In the genomic region with DNA sequence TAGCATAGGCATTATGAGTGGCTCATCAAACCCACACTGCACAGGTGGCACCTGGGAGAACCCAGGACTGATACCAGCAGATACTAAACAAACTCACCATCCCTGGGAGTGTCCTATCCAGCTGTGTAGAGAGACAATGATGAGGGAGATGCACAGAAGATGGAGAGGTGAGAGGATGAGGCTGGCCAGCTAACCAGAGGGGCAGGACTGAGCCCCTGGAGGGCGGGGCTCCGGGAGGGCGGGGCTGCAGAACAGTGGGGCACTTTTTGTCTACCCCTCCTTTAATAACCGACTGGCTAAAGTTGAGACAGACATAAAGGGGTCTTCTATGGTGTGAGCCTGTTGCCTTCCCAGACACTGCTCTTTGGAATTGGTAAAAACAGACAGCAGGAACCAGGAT, we compare ENCODE assay signal across 33 mouse cellular contexts. TPM values are rescaled to one million over a fixed set of nuclear protein-coding genes. Genes with fewer than 3 reads are reported as not detected.
DNase-seq lines count a peak whose midpoint lies in the region; ATAC-seq and TF ChIP-seq lines count a peak whose summit lies in the region.
"Had no signal": no experiment of that assay in that cellular context is flagged by ENCODE, and none has a peak within 500 bp of the region (broad histone marks: within the 10 kb centered on the region; RNA-seq: fewer than 3 reads in every experiment).

No protein-coding gene starts in this region.

- no peak overlapping the region for H3K4me3 ChIP-seq in forebrain, embryonic 11.5 days (ENCODE audit: low read depth, low read length)
- H3K4me3 ChIP-seq in forebrain, postnatal 0 days (ENCODE audit: low read depth, low read length): no peak overlapping the region
- H3K4me3 ChIP-seq in kidney, embryonic 15.5 days (replicated peaks): no peak overlapping the region
- peak overlapping the region; percentile 44 for H3K4me3 ChIP-seq in liver, embryonic 12.5 days
- no peak overlapping the region for H3K4me3 ChIP-seq in liver, postnatal 0 days (ENCODE audit: low read depth, low read length)
- no peak overlapping the region for H3K4me3 ChIP-seq in midbrain, postnatal 0 days (ENCODE audit: low read depth, low read length)
- H3K4me3 ChIP-seq: embryonic facial prominence, embryonic 13.5 days; forebrain, embryonic 13.5 days; left cerebral cortex, adult 2 months; limb, embryonic 12.5 days; megakaryocyte, embryonic 14.5 days; midbrain, embryonic 12.5 days had no signal

- no peak overlapping the region for H3K9ac ChIP-seq in forebrain, embryonic 11.5 days (ENCODE audit: low read length)
- H3K9ac ChIP-seq in forebrain, postnatal 0 days: no peak overlapping the region
- H3K9ac ChIP-seq in kidney, embryonic 15.5 days: no peak overlapping the region
- H3K9ac ChIP-seq in liver, embryonic 12.5 days: peak overlapping the region; percentile 53
- H3K9ac ChIP-seq in liver, postnatal 0 days (replicated peaks): no peak overlapping the region
- H3K9ac ChIP-seq in midbrain, postnatal 0 days (replicated peaks; ENCODE audit: low read length, poor library complexity, severe bottlenecking): no peak overlapping the region
- H3K9ac ChIP-seq: embryonic facial prominence, embryonic 13.5 days; forebrain, embryonic 13.5 days; hindbrain, embryonic 14.5 days; limb, embryonic 12.5 days; midbrain, embryonic 12.5 days had no signal

- WGBS in forebrain, embryonic 11.5 days: 70% methylated on average over 4 of the region's 4 CpGs
- WGBS in forebrain, postnatal 0 days: 78% methylated on average over 4 of the region's 4 CpGs
- 74% methylated on average over 4 of the region's 4 CpGs for WGBS in kidney, embryonic 15.5 days
- 51% methylated on average over 4 of the region's 4 CpGs for WGBS in liver, embryonic 12.5 days (ENCODE audit: insufficient replicate concordance)
- WGBS in liver, postnatal 0 days (ENCODE audit: insufficient replicate concordance): 62% methylated on average over 4 of the region's 4 CpGs
- WGBS in midbrain, postnatal 0 days: 76% methylated on average over 4 of the region's 4 CpGs

- no peaks in the 10 kb centered on the region for H3K36me3 ChIP-seq in forebrain, embryonic 11.5 days (ENCODE audit: control insufficient read depth, insufficient read depth, low read length)
- H3K36me3 ChIP-seq in forebrain, postnatal 0 days (ENCODE audit: insufficient read depth): no peaks in the 10 kb centered on the region
- H3K36me3 ChIP-seq in kidney, embryonic 15.5 days: no peaks in the 10 kb centered on the region
- H3K36me3 ChIP-seq in liver, embryonic 12.5 days: no peaks in the 10 kb centered on the region
- no peaks in the 10 kb centered on the region for H3K36me3 ChIP-seq in liver, postnatal 0 days (replicated peaks; ENCODE audit: insufficient read depth, low read length)
- H3K36me3 ChIP-seq in midbrain, postnatal 0 days (ENCODE audit: insufficient read depth, low read length): no peaks in the 10 kb centered on the region
- H3K36me3 ChIP-seq: embryonic facial prominence, embryonic 13.5 days; G1E; limb, embryonic 12.5 days; midbrain, embryonic 12.5 days had no signal

- TF ChIP-seq EP300 in liver, postnatal 0 days (IDR thresholded peaks at IDR 0.05; ENCODE audit: low read depth): no peak

- H3K4me2 ChIP-seq in forebrain, embryonic 11.5 days (ENCODE audit: low read depth, low read length, severe bottlenecking): no peak overlapping the region
- no peak overlapping the region for H3K4me2 ChIP-seq in forebrain, postnatal 0 days (ENCODE audit: low read depth)
- H3K4me2 ChIP-seq in kidney, embryonic 15.5 days: no peak overlapping the region
- H3K4me2 ChIP-seq in liver, embryonic 12.5 days: peak overlapping the region; percentile 64
- no peak overlapping the region for H3K4me2 ChIP-seq in liver, postnatal 0 days (ENCODE audit: low read depth, low read length)
- H3K4me2 ChIP-seq in midbrain, postnatal 0 days (ENCODE audit: low read depth, low read length, poor library complexity, severe bottlenecking): no peak overlapping the region
- H3K4me2 ChIP-seq: embryonic facial prominence, embryonic 13.5 days; forebrain, embryonic 13.5 days; hindbrain, embryonic 14.5 days; limb, embryonic 12.5 days; midbrain, embryonic 12.5 days had no signal

- 0 out of 2 replicates have a peak, but pooled peaks have one; percentile 44 for ATAC-seq in forebrain, embryonic 11.5 days (replicated peaks; ENCODE audit: low FRiP score)
- no peak for ATAC-seq in forebrain, postnatal 0 days
- ATAC-seq in kidney, embryonic 15.5 days (replicated peaks; ENCODE audit: low FRiP score): 0 out of 2 replicates have a peak, but pooled peaks have one; percentile 36
- ATAC-seq in liver, embryonic 12.5 days: peak; percentile 50
- ATAC-seq in liver, postnatal 0 days: no peak
- no peak for ATAC-seq in midbrain, postnatal 0 days (ENCODE audit: low FRiP score)
- ATAC-seq: forebrain, embryonic 13.5 days; intestine, postnatal 0 days; lung, postnatal 0 days had no signal

- no peaks in the 10 kb centered on the region for H3K9me3 ChIP-seq in forebrain, embryonic 11.5 days (ENCODE audit: control insufficient read depth, low read length)
- no peaks in the 10 kb centered on the region for H3K9me3 ChIP-seq in forebrain, postnatal 0 days (ENCODE audit: low read length)
- H3K9me3 ChIP-seq in kidney, embryonic 15.5 days (replicated peaks): no peaks in the 10 kb centered on the region
- H3K9me3 ChIP-seq in liver, embryonic 12.5 days (replicated peaks): no peaks in the 10 kb centered on the region
- H3K9me3 ChIP-seq in liver, postnatal 0 days (ENCODE audit: low read length): no peaks in the 10 kb centered on the region
- no peaks in the 10 kb centered on the region for H3K9me3 ChIP-seq in midbrain, postnatal 0 days (ENCODE audit: low read length)
- H3K9me3 ChIP-seq: embryonic facial prominence, embryonic 13.5 days; forebrain, embryonic 13.5 days; limb, embryonic 12.5 days; midbrain, embryonic 12.5 days had no signal

- H3K27me3 ChIP-seq in forebrain, embryonic 11.5 days (ENCODE audit: control insufficient read depth, insufficient read depth, low read length): no peaks in the 10 kb centered on the region
- no peaks in the 10 kb centered on the region for H3K27me3 ChIP-seq in forebrain, postnatal 0 days (ENCODE audit: insufficient read depth, low read length)
- no peaks in the 10 kb centered on the region for H3K27me3 ChIP-seq in kidney, embryonic 15.5 days
- H3K27me3 ChIP-seq in liver, embryonic 12.5 days (replicated peaks): peaks cover 3% of the 10 kb centered on the region; the same call in 1 of the 2 replicates
- no peaks in the 10 kb centered on the region for H3K27me3 ChIP-seq in liver, postnatal 0 days (ENCODE audit: insufficient read depth, low read length)
- H3K27me3 ChIP-seq in midbrain, postnatal 0 days (ENCODE audit: insufficient read depth, low read length): no peaks in the 10 kb centered on the region
- H3K27me3 ChIP-seq: embryonic facial prominence, embryonic 13.5 days; forebrain, embryonic 13.5 days; limb, embryonic 12.5 days; megakaryocyte, embryonic 14.5 days; midbrain, embryonic 12.5 days had no signal

- DNase-seq in forebrain, embryonic 11.5 days (ENCODE audit: low spot score): no peak
- DNase-seq in forebrain, postnatal 0 days: no peak
- no peak for DNase-seq in kidney, adult 8-10 months
- DNase-seq in liver, postnatal 0 days: peak; percentile 26
- DNase-seq in natural killer cell, adult 2 months (ENCODE audit: low spot score in 2 of 2): no peak
- DNase-seq in midbrain, postnatal 0 days (ENCODE audit: low spot score): no peak
- DNase-seq: adrenal gland, postnatal 10 days; cerebellum, adult 11 months; cerebellum, adult 9-11 months; gastrocnemius, postnatal 25 days; heart, adult 18-20 months; kidney, postnatal 25 days; lung, adult 18-20 months; lung, postnatal 4 days; right cerebral cortex, postnatal 14 days had no signal

- TF ChIP-seq CTCF in forebrain, postnatal 0 days (IDR thresholded peaks at IDR 0.05; ENCODE audit: low read depth): no peak
- TF ChIP-seq CTCF in liver, postnatal 0 days (IDR thresholded peaks at IDR 0.05; ENCODE audit: low read depth): no peak
- TF ChIP-seq CTCF in midbrain, postnatal 0 days (IDR thresholded peaks at IDR 0.05): no peak

- no peak overlapping the region for H3K27ac ChIP-seq in forebrain, embryonic 11.5 days (ENCODE audit: low read depth, low read length)
- H3K27ac ChIP-seq in forebrain, postnatal 0 days (ENCODE audit: low read depth, low read length): no peak overlapping the region
- no peak overlapping the region for H3K27ac ChIP-seq in kidney, embryonic 15.5 days
- H3K27ac ChIP-seq in liver, embryonic 12.5 days: peak overlapping the region; percentile 75
- no peak overlapping the region for H3K27ac ChIP-seq in liver, postnatal 0 days (ENCODE audit: low read depth)
- no peak overlapping the region for H3K27ac ChIP-seq in midbrain, postnatal 0 days (ENCODE audit: low read depth, low read length)
- H3K27ac ChIP-seq: embryonic facial prominence, embryonic 13.5 days; forebrain, embryonic 13.5 days; hindbrain, embryonic 14.5 days; left cerebral cortex, adult 2 months; limb, embryonic 12.5 days; midbrain, embryonic 12.5 days had no signal

- peaks cover 2% of the 10 kb centered on the region; the same call in 1 of the 2 replicates for H3K4me1 ChIP-seq in forebrain, embryonic 11.5 days (replicated peaks; ENCODE audit: control insufficient read depth, insufficient read depth, low read length)
- H3K4me1 ChIP-seq in forebrain, postnatal 0 days (ENCODE audit: insufficient read depth): peaks cover 9% of the 10 kb centered on the region; the same call in 1 of the 2 replicates
- 0 out of 2 replicates have a peak, but pooled peaks cover 2% of the 10 kb centered on the region for H3K4me1 ChIP-seq in kidney, embryonic 15.5 days
- H3K4me1 ChIP-seq in liver, embryonic 12.5 days: peaks cover 73% of the 10 kb centered on the region
- H3K4me1 ChIP-seq in liver, postnatal 0 days (ENCODE audit: insufficient read depth): peaks cover 5% of the 10 kb centered on the region; the same call in 1 of the 2 replicates
- no peaks in the 10 kb centered on the region for H3K4me1 ChIP-seq in midbrain, postnatal 0 days (ENCODE audit: insufficient read depth, low read length)
- H3K4me1 ChIP-seq: limb, embryonic 12.5 days had no signal

RNA-seq across cellular contexts. Expression of a gene that starts 13.1 kb away (rescaled TPM):
- polyA plus RNA-seq in forebrain, embryonic 11.5 days (2014; fragmentation: Nextera tagmentation; extraction: Ambion mirVana): 0.09 TPM in 1 of 2 replicates, not detected in the other
- total RNA-seq in forebrain, postnatal 0 days (2014; rRNA removed): 0.31 and 0.86 TPM in 2 replicates
- polyA plus RNA-seq in forebrain, postnatal 0 days (2015; fragmentation: Nextera tagmentation; extraction: Ambion mirVana): 0.29 and 0.53 TPM in 2 replicates
- polyA plus RNA-seq in kidney, embryonic 15.5 days (2015; fragmentation: Nextera tagmentation; extraction: Ambion mirVana): not detected in 2 replicates
- 0.05 and 0.12 TPM in 2 replicates for polyA plus RNA-seq in liver, embryonic 12.5 days (2016; fragmentation: Nextera tagmentation; extraction: Ambion mirVana)
- polyA plus RNA-seq in liver, postnatal 0 days (2015; fragmentation: Nextera tagmentation; extraction: Ambion mirVana): not detected in 2 replicates
- 0.60 and 0.71 TPM in 2 replicates for total RNA-seq in midbrain, postnatal 0 days (2014; rRNA removed)
- 0.94 and 1.1 TPM in 2 replicates for polyA plus RNA-seq in midbrain, postnatal 0 days (2015; fragmentation: Nextera tagmentation; extraction: Ambion mirVana)
- total RNA-seq: adrenal gland, postnatal 10 days; common myeloid progenitor, adult 5-6 weeks; gastrocnemius, postnatal 25 days; heart, adult 18-20 months; hematopoietic stem cell, adult 5-6 weeks had no signal
- polyA plus RNA-seq: embryonic facial prominence, embryonic 13.5 days; G1E; heart, postnatal 0 days; intestine, postnatal 0 days; kidney, embryonic 14.5 days; limb, embryonic 12.5 days; lung, postnatal 0 days; midbrain, embryonic 12.5 days; small intestine, adult 2 months; testis, adult 2 months had no signal

Comparison
In these comparisons a context has a peak if more than half of its experiments do, and no peak if none do; other contexts are left out.
1. ATAC-seq: peak in forebrain, embryonic 11.5 days (single experiment), kidney, embryonic 15.5 days (single experiment) and liver, embryonic 12.5 days (single experiment); none in forebrain, postnatal 0 days (single experiment), liver, postnatal 0 days (single experiment) and midbrain, postnatal 0 days (single experiment).